Mouse (Mus musculus) G1E (cell line): Measurements from ENCODE around the gene Ccr6.

ENCODE experiments used
- CTCF ChIP-seq: IDR thresholded peaks from 2 replicates; pipeline ENCODE4 v1.5.1; 2012; ENCODE audit warnings: low read depth, low read length, inconsistent platforms, mixed read lengths
- POLR2AphosphoS5 ChIP-seq: IDR thresholded peaks from 2 replicates; pipeline ENCODE4 v1.6.1; 2012; ENCODE audit warnings: low read depth, low read length, inconsistent platforms; ENCODE audit not compliant: insufficient replicate concordance

GRCm38 (mm10) chr17:8255583-8255982 lies 19.7 kb downstream of the Ccr6 start:
- TF ChIP-seq CTCF (no peak), POLR2AphosphoS5 (no peak)
